Mouse (Mus musculus) CH12.LX (cell line): ENCODE results near the gene Zfp60. TPM values are rescaled to one million over a fixed set of nuclear protein-coding genes. Genes with fewer than 3 reads are reported as not detected.

Experiments used
- DNase-seq: peaks from one replicate; pipeline ENCODE4 v3.0.0-alpha.2; 2013; ENCODE audit errors: extremely low read depth
- H3K27ac ChIP-seq: 2 replicates; pipeline ENCODE4 v1.5.1; 2012; ENCODE audit warnings: low read depth, mild to moderate bottlenecking, control low read depth, moderate library complexity; ENCODE audit not compliant: insufficient read depth
- H3K27me3 ChIP-seq: replicated peaks from 2 replicates; pipeline ENCODE3; 2012; ENCODE audit warnings: inconsistent platforms
- H3K36me3 ChIP-seq, 2 experiments: replicated peaks in 1 of 2; 2 replicates each; pipeline versions ENCODE3 to v1.6.1; 2012; ENCODE audit warnings: inconsistent platforms in 1 of 2, low read length in 1 of 2, mild to moderate bottlenecking in 1 of 2, mixed read lengths in 1 of 2, moderate library complexity in 1 of 2; ENCODE audit not compliant: control insufficient read depth in 1 of 2, insufficient read depth in 1 of 2
- H3K4me1 ChIP-seq, 2 experiments: 2 replicates each; pipeline ENCODE4 v1.6.1; 2012; ENCODE audit warnings: inconsistent platforms in 1 of 2, moderate library complexity in 1 of 2; ENCODE audit not compliant: insufficient read depth in 2 of 2, control insufficient read depth in 1 of 2
- H3K4me2 ChIP-seq: 2 replicates; pipeline ENCODE4 v1.6.1; 2012; ENCODE audit warnings: low read depth, mild to moderate bottlenecking, control low read depth; ENCODE audit not compliant: poor library complexity, insufficient read depth, severe bottlenecking
- H3K4me3 ChIP-seq, 3 experiments: fragments of 150-350 bp in 1 of 3; sonication (generic) in 1 of 3; replicated peaks in 1 of 3; 2 replicates each; pipeline versions ENCODE3 to v1.5.1; 2011 to 2012; ENCODE audit warnings: low read depth in 2 of 3, low read length in 2 of 3, mild to moderate bottlenecking in 2 of 3, moderate library complexity in 2 of 3, control low read depth in 1 of 3, improper control_type of control experiment in 1 of 3, inconsistent platforms in 1 of 3, mixed read lengths in 1 of 3; ENCODE audit not compliant: poor library complexity in 1 of 3
- H3K79me2 ChIP-seq: replicated peaks from 2 replicates; pipeline ENCODE4 v1.6.1; 2012; ENCODE audit warnings: mild to moderate bottlenecking, moderate library complexity; ENCODE audit not compliant: control insufficient read depth, poor library complexity, insufficient read depth, severe bottlenecking; ENCODE audit errors: extremely low read depth
- H3K9ac ChIP-seq: 2 replicates; pipeline ENCODE4 v1.6.1; 2012; ENCODE audit warnings: low read depth, mild to moderate bottlenecking, control low read depth, moderate library complexity; ENCODE audit not compliant: insufficient read depth
- H3K9me3 ChIP-seq: replicated peaks from 2 replicates; pipeline ENCODE3; 2012; ENCODE audit warnings: low read length, inconsistent platforms, mixed read lengths
- BHLHE40 ChIP-seq: IDR thresholded peaks from 2 replicates; pipeline ENCODE4 v1.6.1; 2011; ENCODE audit warnings: mild to moderate bottlenecking, low read depth, low read length, improper control_type of control experiment
- CHD2 ChIP-seq: IDR thresholded peaks from 2 replicates; pipeline ENCODE4 v1.6.1; 2011; ENCODE audit warnings: low read length, improper control_type of control experiment
- E2F4 ChIP-seq: IDR thresholded peaks from 2 replicates; pipeline ENCODE4 v1.6.1; 2011; ENCODE audit warnings: low read depth, low read length, improper control_type of control experiment; ENCODE audit not compliant: insufficient replicate concordance
- EP300 ChIP-seq: IDR thresholded peaks from 2 replicates; pipeline ENCODE4 v1.6.1; 2011; ENCODE audit warnings: low read length, improper control_type of control experiment
- ETS1 ChIP-seq: conservative IDR thresholded peaks from 2 replicates; pipeline ENCODE4 v1.6.1; 2012; ENCODE audit warnings: low read depth, mild to moderate bottlenecking, inconsistent platforms, low read length, improper control_type of control experiment, moderate library complexity
- JUN ChIP-seq: IDR thresholded peaks from 2 replicates; pipeline ENCODE4 v1.6.1; 2011; ENCODE audit warnings: low read depth, mild to moderate bottlenecking, low read length, improper control_type of control experiment, moderate library complexity; ENCODE audit not compliant: insufficient read depth
- KAT2A ChIP-seq: IDR thresholded peaks from 2 replicates; pipeline ENCODE4 v1.6.1; 2012; ENCODE audit warnings: low read length, improper control_type of control experiment, inconsistent platforms; ENCODE audit not compliant: insufficient replicate concordance
- MEF2A ChIP-seq: IDR thresholded peaks from 2 replicates; pipeline ENCODE4 v1.6.1; 2014; ENCODE audit warnings: low read depth, mild to moderate bottlenecking, inconsistent platforms, low read length, improper control_type of control experiment, borderline replicate concordance
- MYC ChIP-seq: IDR thresholded peaks from 2 replicates; pipeline ENCODE4 v1.6.1; 2011; ENCODE audit warnings: low read depth, mild to moderate bottlenecking, improper control_type of control experiment, low read length
- PAX5 ChIP-seq: IDR thresholded peaks from 2 replicates; pipeline ENCODE4 v1.6.1; 2012; ENCODE audit warnings: low read length, inconsistent platforms, mixed read lengths
- POLR2A ChIP-seq: IDR thresholded peaks from 2 replicates; pipeline ENCODE4 v1.6.1; 2011; ENCODE audit warnings: low read depth, mild to moderate bottlenecking, improper control_type of control experiment, low read length
- SIN3A ChIP-seq: IDR thresholded peaks from 2 replicates; pipeline ENCODE4 v1.6.1; 2012; ENCODE audit warnings: low read length, improper control_type of control experiment, inconsistent platforms
- SMC3 ChIP-seq: IDR thresholded peaks from 2 replicates; pipeline ENCODE4 v1.6.1; 2011; ENCODE audit warnings: low read depth, low read length, improper control_type of control experiment
- TBP ChIP-seq: conservative IDR thresholded peaks from 2 replicates; pipeline ENCODE4 v1.6.1; 2011; ENCODE audit warnings: low read depth, low read length, improper control_type of control experiment
- USF1 ChIP-seq: IDR thresholded peaks from 2 replicates; pipeline ENCODE4 v1.6.1; 2014; ENCODE audit warnings: low read depth, mild to moderate bottlenecking, inconsistent platforms, low read length, improper control_type of control experiment
- USF2 ChIP-seq: conservative IDR thresholded peaks from 2 replicates; pipeline ENCODE4 v1.6.1; 2011; ENCODE audit warnings: low read depth, low read length, improper control_type of control experiment
- ZC3H11A ChIP-seq: IDR thresholded peaks from 2 replicates; pipeline ENCODE4 v1.6.1; 2012; ENCODE audit warnings: low read depth, mild to moderate bottlenecking, inconsistent platforms, low read length, improper control_type of control experiment
- ZKSCAN1 ChIP-seq: IDR thresholded peaks from 2 replicates; pipeline ENCODE4 v1.6.1; 2012; ENCODE audit warnings: low read depth, inconsistent platforms, low read length, improper control_type of control experiment, borderline replicate concordance
- ZMIZ1 ChIP-seq: IDR thresholded peaks from 2 replicates; pipeline ENCODE4 v1.6.1; 2012; ENCODE audit warnings: low read depth, mild to moderate bottlenecking, inconsistent platforms, low read length, improper control_type of control experiment
- ZNF384 ChIP-seq: IDR thresholded peaks from 2 replicates; pipeline ENCODE4 v1.6.1; 2012; ENCODE audit warnings: low read depth, low read length, improper control_type of control experiment, inconsistent platforms
- dilution Hi-C: fragments of 300-500 bp; cut with MboI; formaldehyde crosslinking; loops from 2 replicates; pipeline ENCODE4 v1.14.3; 2020; ENCODE audit warnings: low sequenced_read_pairs; ENCODE audit not compliant: extremely low pct_unique_long_range_greater_than_20kb, extremely low pct_ligation_motif_present
- in situ Hi-C: fragments of 300-500 bp; cut with MboI; formaldehyde crosslinking; loops from 3 replicates; pipeline ENCODE4 v1.14.3; 2019; ENCODE audit warnings: low sequenced_read_pairs, low pct_ligation_motif_present, low pct_unique_long_range_greater_than_20kb, mixed read lengths
- polyA plus RNA-seq: library from polyadenylated mRNA; unstranded; fragments of >175 nt; gene quantifications from 2 replicates; pipeline ENCODE4 v1.2.1, GENCODE M21; 2012; ENCODE audit warnings: low read depth; ENCODE audit not compliant: insufficient read length
- total RNA-seq, 2 experiments: library from RNA; depleted of rRNA; stranded (reverse); fragments of 300-350 nt in 1 of 2; fragments of >200 nt in 1 of 2; gene quantifications; 2 replicates each; pipeline ENCODE4 v1.2.3; 2012 to 2014

Gene Zfp60
- total and polyA plus RNA-seq, 3 experiments: 6.9 to 8.2 (median 8.1) TPM

DNA sequence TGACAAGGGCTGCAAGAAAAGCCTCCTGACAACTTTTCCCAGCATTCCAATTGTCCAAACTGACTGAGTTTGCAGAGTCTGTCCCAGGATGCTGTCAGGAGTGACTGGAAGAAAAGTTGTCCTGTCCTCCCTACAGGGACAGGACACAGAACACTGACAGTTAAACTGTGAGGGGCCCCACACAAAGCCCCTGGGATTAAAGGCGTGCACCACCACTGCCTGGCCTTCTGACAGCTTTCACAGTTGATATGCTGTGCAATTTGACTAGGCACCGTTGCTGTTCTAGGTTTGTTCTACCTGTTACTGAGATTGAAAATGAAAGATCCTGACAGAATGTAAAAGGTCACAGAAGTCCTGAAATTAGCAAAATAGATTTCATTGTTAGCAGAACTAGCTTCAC lies 3.7 kb upstream of the Zfp60 start:
- no peak for DNase-seq
- H3K4me2 ChIP-seq: no peak overlapping the region; the same call in 1 of the 2 replicates
- H3K9me3 ChIP-seq: peaks cover 2% of the 10 kb centered on the region
- peaks cover 3% of the 10 kb centered on the region for H3K79me2 ChIP-seq
- dilution Hi-C loops: no loop called here
- peaks cover 8 to 20% of the 10 kb centered on the region in 2 experiments for H3K4me1 ChIP-seq
- TF ChIP-seq E2F4 (no peak), BHLHE40 (peak; percentile 52; the same call in 1 of the 2 replicates), MEF2A (no peak), KAT2A (no peak)
- no peaks in the 10 kb centered on the region for H3K27me3 ChIP-seq
- H3K9ac ChIP-seq: no peak overlapping the region
- no peaks in the 10 kb centered on the region for H3K36me3 ChIP-seq
- H3K27ac ChIP-seq: no peak overlapping the region
- no peak overlapping the region for H3K4me3 ChIP-seq
- in situ Hi-C loops: loop anchor here (5.0 kb wide), 1 partner anchor 35 kb away; no protein-coding TSS in a partner anchor

DNA sequence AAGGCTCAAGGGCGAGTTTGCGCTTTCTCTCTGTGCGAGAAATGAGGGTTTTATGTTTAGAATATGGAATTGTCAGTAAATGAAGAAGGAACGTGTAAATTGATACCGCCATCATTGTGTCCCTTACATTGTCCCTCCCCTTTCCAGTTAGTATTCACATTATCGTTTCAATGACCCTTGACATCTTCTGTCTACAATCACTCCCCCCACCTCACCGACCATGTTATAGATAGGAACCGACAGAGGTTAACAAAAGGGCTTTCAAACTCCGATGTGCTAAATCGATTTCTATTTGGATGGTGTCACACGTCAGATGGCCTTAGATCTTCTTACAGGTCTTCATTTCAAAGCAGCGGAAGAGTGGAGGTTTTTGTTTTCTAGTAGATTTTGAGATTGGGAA lies 757 bp downstream of the Zfp60 start:
- in situ Hi-C loops: loop anchor here (5.0 kb wide), 1 partner anchor 70 kb away; no protein-coding TSS in a partner anchor
- peak; percentile 49 for DNase-seq
- Histone ChIP-seq H3K27ac (peak overlapping the region; percentile 98), H3K79me2 (peaks cover 38% of the 10 kb centered on the region), H3K27me3 (no peaks in the 10 kb centered on the region), H3K4me1 (peaks cover 15 to 46% of the 10 kb centered on the region in 2 experiments), H3K4me2 (peak overlapping the region; percentile 92), H3K9ac (peak overlapping the region; percentile 91), H3K36me3 (peaks cover 3 to 13% of the 10 kb centered on the region in 2 experiments), H3K4me3 (peak overlapping the region; percentile 58 to 82 (median 71)), H3K9me3 (peaks cover 2% of the 10 kb centered on the region)
- TF ChIP-seq ZKSCAN1 (no peak), USF2 (no peak), E2F4 (no peak), ETS1 (no peak), JUN (no peak), PAX5 (no peak), KAT2A (no peak), ZNF384 (no peak), EP300 (no peak), MYC (no peak), CHD2 (no peak), ZMIZ1 (no peak), SIN3A (no peak), POLR2A (no peak), TBP (no peak), USF1 (no peak), SMC3 (no peak), MEF2A (no peak; the same call in 1 of the 2 replicates), ZC3H11A (no peak), BHLHE40 (no peak)
- dilution Hi-C loops: no loop called here
